Mouse (Mus musculus) ES-E14 (cell line): ENCODE measurements around the gene Pcdh7.

Experiments used
- CHD2 ChIP-seq: IDR thresholded peaks from 2 replicates; pipeline ENCODE4 v1.6.1; 2014; ENCODE audit warnings: mild to moderate bottlenecking, low read depth, low read length, inconsistent platforms
- HCFC1 ChIP-seq: IDR thresholded peaks from 2 replicates; pipeline ENCODE4 v1.6.1; 2012; ENCODE audit warnings: low read length, inconsistent platforms, borderline replicate concordance; ENCODE audit not compliant: insufficient read depth
- MAFK ChIP-seq: IDR thresholded peaks from 2 replicates; pipeline ENCODE4 v1.6.1; 2014; ENCODE audit warnings: mild to moderate bottlenecking, low read depth, low read length, inconsistent platforms; ENCODE audit not compliant: insufficient read depth

DNA sequence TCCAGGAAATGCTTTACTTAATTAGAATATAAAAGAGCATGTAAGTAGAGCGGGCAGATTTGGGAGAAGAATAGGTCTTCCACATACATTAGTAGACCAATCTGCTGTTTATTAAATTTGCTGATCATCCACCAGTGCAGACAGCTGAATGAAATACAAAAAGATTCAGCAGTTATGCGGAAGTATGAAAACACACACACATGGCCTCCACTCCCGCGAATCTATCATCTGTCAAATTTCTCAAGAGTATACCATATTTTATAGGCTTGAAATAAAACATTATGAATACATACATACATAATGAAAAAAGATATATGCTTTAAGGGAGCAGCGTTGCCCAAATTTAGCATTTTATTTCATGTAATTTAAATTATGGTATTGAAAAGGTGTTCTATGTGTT, 213.6 kb downstream of the Pcdh7 start:
- TF ChIP-seq CHD2, result no peak
- TF ChIP-seq HCFC1, result no peak
- TF ChIP-seq MAFK, result no peak
